Mouse (Mus musculus): ENCODE data around the gene D10Jhu81e. TPM values are rescaled to one million over a fixed set of nuclear protein-coding genes. Genes with fewer than 3 reads are reported as not detected.

The D10Jhu81e gene
- polyA plus RNA-seq, 2 experiments from 2014 or later = 7.5 to 42.9 TPM

DNA sequence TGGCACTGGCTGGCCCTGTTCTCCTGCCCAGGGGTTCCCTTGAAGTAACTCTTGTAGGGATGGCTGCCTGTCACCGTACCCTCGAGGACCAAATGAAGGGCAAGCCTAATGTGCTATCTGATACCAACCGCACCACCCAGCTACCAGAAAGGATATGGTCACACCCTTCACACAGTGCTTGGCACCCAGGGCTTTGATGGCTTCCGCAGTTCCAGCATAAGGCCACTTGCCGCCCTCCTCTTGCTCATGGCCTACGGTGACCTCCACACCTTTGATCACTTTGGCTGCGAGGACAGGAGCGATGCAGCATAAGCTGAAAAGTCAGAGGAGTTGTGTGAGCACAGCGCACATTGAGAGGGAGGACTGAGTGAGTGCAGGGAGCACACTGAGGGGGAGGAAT lies 6.3 kb downstream of the D10Jhu81e start:
- no peak for ATAC-seq

DNA sequence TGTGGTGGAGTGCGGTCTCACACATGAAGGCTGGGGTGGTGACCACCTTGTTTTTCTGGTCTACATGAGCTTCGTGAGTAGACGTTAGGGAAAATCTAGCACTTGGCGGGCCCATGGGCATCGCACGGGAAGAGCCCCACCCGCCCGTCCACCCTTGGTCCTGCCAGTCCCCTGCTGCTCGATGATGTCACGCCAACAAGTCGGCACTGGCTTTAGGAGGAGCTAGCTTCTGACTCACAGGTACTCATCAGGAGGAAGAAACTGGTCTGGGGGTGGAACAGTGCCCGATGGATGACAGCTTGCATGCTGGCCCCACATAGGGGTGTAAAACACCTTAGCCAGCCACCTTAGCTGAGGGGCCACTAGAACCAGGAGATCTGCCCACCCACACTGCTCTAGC lies 6.9 kb downstream of the D10Jhu81e start:
- no peak for ATAC-seq

DNA sequence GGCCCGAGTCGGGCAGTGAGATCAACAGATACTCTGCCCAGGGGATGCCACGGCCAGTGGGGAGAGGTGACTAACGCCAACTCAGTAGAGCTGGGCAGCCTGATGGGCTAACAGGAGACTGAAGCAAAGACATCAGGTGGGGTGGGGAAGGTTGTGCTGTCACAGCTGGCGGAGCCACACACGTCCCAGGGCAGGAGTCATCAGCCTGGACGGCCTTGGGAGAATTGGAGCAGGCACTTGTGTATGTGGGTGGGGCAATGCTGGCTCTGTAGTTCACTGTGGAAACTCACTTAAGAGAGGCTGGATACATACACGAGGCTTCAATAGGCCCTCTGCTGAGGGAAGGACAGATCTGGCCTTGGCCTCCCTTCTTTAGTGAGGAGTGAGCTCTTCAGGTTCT lies 8.5 kb downstream of the D10Jhu81e start:
- ATAC-seq = peak; percentile 5

DNA sequence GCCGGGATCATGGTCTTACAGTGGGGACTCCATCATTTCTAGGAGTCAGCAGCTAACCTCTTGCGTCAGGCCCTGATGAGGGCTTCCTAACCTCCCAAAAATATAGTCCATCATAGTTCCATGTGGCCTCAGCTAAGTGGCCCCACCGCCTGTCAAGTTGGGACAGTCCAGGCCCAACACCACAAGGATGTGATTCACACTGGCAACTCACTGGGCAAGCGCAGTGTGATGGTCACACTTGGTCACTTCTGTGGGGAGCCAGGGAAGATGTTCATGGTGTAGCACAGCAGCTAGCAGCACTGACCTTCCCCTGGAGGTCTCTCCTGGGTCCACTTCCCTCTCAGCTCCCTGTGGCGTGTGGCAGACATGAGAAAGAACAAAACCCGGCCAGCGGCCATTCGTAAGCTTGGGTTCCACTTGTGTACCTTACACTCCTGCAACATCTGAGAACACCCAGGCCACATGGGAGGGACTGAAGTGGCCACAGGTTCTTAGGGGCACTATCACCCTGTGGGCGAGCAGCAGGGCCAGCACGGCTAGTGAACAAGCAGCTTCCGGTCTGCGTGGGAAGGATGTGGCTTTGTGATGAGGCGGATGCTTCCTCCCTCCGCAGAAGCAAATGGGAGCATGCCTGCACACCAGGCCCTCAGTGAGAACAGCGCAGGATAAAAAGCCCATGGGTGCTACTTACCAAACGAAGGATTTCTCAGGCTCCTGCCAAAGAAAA lies 9.1 kb downstream of the D10Jhu81e start:
- peak; percentile 76 for ATAC-seq

DNA sequence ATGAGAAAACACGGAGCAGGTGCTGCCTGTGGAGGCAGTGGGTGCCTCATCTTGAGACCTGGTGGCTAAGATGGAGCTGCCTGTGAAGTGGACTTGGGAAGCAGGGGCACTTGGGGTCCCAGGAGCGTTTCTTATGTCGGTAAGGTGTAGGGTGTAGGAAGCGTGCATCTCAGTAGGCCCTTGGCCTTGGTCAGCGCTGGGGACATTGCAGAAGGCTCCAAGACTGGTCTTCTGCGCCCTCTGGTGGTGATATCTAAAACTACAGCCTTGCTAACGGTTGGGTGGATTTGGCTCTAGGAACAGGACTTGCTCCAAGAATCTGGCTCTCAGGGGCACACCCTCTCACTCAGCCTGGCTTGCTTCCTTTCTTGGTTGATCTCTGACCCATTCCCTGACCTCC lies 9.7 kb downstream of the D10Jhu81e start:
- ATAC-seq = peak; percentile 45

DNA sequence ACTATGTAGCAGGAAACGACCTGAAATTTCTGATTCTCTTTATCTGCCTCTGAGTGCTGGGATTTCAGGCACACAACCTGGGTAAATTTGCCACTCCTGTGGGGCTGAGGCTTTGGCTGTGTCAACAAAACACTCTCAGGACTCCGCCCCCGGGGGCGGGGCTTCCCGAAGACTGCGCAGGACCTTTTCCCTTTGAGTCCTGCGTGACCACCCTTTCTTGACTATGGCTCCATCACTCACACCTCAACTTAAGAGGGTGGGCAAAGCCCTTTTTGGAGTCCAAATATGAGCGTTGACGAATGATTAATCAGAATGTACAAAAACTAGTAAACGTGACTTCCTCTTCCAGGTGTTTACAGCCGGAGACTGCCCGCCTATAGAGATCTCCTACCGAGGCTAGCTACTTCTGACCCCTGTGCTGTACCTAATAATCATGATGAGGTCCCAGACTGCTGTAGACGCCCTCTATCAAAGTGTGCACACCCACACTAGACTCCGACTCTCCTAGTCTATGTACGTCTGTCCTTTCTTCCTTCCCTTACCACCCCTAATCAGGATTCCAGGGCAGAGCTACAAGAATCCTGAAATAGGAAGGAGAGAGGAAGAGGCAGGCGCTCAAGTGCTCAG lies 10.2 kb downstream of the D10Jhu81e start:
- ATAC-seq = peak; percentile 58

DNA sequence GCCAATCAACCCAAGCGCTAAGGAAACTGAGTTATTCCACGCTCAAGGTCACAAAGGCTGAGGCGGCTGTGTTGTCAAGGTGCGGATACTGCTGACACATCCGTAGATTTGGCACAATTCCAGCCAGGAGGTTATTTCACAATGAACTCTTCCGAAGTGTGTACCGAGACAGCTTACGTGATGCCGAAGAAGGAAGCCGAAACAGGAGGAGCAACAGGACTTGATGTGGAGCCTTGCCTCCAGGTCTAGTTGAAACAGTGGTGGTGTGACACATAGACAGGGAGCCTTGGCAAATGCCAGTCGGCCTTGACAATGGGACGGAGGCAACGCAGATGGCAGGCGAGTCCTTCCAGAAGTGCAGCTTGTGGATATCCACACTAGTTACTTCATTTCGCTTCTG lies 11.5 kb downstream of the D10Jhu81e start:
- no peak for ATAC-seq

DNA sequence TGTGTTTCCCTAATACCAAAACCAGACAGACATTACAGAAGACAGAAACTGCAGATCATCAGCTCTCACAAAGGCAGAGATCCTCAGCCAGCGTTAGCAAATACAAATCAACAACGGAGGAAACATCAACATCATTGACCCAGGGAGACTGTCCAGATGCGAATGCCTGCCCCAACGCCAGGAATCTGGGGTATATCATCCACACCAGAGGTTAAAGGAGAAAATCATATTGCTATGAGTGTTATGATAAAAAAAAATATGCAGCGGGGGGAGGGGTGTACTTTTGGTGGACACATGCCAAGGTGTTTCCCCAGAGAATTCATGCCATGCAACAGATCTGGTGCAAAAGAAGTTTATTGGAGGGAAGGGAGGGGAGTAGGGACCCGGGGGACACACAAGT lies 12.7 kb downstream of the D10Jhu81e start:
- no peak for ATAC-seq

DNA sequence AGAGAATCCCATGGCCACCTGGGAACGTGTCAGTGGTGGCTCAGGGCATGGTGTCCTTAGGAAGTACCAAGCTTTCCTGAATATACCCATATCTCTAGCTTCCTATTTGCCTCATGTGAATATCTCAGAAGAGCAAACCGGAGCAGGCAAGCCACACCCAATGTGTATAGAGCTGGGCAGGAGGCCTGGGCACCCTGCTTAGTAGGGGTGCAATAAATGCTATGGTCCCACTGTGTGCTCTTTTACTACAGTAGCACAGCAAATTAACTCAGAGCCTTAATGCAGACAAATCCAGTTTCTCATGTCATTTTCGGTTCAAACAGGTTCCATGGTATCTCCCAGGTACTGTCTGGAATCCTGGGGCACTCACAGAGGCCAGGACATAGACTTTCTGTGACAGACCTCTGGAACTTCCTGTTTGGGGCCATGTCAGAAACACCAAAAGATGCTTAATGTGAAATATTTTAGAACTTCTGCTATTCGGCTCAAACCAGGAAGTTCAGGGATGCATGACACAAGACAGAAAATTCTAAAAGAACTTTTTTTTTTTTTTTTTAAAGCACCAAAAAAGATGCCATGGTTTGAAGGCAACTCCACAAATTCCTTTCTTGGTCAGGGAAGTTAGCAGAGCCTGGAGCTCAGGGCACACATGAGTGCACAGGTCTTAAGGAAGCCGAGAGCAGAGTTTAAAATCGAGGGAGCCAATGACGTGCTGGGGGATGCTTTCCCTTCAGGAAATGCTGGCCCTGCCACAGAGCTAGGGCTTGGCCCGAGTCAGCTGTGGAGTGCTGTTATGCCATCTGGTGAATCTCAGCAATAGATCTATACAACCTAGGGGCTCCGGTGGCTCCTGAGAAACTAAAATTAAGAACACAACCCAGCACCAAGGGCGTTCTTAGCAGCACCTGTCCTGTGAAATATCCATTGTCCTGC lies 20.5 kb downstream of the D10Jhu81e start:
- ATAC-seq = no peak

DNA sequence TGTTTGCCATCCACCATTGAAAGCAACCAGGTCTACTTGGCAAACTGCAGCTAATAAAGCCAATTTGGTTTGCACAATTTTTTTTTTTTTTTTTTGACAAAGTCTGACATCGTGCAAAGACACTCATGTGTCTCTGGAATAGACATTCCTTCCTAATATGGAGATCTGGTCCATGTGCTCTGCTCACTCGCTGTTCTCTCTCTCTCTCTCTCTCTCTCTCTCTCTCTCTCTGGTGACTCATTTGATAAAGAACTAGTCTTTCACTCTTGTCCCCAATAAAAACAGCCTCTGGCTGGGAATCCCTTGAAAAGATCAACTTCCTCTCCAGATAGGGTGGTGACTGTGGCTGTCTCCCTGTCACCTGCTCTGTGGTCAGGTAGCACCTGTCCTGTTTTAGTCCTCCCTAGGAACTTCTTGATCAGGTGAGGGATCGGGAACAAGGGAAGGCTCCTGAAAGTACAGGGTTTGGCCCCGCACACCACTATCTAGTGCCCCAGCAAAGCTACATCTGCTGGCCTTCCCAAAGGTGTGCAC lies 21.6 kb downstream of the D10Jhu81e start:
- ATAC-seq = no peak

DNA sequence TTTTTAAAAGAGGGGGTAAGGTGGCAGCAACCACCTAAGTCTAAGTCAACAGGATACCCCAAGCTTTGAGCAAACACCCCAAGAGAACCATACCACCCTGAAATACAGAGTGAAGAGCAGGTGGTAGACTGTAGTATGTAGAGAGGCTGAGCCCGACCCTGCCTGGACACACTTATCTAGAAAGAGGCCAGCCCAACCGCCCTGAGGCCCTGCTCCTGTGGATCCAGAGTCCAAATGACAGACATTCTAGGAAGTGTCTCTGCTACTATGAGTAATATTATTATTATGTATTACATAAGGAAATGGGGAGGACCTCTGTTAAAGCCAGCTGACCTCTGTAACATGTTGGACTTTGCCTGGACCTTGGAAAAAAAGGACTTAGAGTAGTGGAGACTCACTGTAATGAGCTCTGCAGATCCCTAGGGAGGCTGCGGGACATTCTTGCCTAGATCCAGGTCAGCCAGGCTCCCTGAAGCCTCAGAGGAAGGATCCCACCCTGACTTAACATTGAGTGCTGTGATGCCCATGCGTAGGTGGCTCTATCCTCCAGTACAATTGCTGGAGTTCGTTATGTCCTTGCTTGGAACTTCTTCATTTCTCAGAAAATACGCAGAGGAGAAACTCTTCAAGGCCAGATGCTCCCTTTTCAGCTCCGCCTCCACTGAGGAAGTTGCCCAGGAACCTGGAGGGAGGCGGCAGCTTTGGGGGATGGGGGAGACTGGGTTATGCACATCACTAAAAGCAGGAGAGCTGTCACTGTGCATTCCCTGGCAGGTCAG lies 25.7 kb downstream of the D10Jhu81e start:
- no peak for ATAC-seq

DNA sequence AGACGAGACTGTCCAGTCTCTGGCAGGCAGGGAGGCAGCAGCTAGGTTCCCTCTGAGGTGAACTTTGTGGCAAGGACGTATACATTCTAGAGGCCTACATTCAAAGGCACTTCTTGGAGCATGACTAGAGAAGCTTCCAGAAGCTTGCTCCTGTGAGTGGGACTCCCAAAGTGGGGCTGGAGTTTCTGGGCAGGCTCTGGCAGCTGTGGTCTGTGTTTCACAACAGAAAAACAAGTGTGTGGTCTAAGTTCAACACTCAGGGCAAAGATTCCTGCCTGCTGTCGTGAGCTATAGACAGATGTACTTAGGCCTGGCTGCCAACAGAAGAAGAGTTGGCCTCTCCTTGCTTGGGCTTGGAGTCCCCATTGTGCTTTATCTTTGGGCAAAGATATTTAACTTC lies 28.7 kb downstream of the D10Jhu81e start:
- no peak for ATAC-seq

DNA sequence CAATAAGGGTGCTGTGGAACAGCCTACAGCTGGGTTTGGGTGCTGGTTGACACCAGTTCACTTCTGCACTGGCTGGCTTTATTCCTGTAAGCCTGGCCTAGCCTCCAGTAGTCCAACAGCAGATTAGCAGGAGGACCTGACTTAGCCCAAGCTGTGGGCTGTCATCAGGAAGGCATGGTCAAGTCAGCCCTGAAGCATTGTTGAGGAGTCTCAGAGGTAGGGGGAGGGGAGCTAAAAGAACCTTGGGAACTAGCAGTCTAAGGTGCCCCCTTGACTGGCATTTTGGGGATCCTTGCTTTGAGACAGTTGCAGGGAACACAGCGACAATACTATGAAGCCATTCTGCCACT lies 29.4 kb downstream of the D10Jhu81e start:
- ATAC-seq = no peak

DNA sequence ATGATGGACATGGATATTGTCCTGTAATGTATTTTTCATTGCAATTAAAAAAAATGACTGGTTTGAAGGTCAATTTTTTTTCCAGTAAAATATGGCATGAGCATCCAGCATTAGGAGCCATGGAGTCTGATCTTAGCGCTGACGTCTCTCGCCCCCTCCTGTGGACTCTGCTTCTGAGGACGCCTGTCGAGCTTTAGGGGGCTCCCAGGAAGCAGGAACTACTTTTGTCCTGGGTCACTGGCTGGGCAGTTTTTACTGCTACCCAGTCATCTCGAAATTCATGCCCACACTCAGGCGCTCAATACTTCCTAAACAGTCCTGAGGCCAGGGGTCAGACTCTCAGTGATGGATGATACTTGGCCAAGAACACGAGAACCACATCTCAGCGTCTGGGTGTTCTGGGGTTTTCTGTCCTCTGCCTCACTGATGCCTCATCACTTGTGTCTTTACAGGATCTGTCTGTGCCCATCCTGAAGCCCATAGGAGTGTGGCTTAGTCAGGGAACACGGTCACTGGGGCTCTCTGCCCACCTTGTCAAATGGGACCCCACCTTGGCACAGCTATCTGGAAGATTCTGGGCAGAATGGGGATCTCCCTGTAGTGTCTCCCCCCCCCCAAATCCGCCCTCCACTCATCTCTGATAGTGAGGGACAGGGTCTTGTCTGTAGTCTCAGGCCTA lies 29.9 kb downstream of the D10Jhu81e start:
- no peak for ATAC-seq

DNA sequence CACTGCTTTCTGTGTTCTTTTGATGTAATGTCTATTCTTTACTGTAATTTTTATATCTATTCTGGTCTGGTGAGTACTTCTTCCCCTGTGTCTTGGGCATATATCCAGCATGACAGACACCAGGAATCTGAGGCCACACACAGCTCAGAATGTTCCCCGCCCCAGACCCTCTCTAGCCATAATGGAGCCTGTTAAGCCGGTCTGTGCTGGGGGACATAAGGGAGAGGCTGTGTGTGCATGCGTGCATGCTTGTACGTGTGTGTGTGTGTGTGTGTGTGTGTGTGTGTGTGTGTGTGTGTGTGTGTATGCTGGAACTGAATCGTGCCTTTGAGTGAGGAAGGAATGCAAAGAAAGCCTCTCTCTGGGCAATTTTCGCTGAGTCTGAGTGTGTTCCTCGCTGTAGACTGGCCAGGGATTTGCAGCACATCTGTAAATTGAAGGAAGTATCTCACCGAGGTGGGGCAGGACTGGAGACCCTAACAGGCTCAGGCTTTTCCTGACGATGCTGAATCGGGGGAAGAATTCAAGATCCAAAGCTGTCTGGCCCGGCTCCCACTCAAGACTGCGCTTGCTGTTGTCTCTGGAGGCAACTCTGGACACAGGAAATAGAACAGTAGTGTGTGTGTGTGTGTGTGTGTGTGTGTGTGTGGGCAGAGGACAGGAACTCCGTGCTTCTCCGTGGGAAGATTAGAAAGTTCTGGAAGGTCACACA lies 30.6 kb downstream of the D10Jhu81e start:
- no peak for ATAC-seq

DNA sequence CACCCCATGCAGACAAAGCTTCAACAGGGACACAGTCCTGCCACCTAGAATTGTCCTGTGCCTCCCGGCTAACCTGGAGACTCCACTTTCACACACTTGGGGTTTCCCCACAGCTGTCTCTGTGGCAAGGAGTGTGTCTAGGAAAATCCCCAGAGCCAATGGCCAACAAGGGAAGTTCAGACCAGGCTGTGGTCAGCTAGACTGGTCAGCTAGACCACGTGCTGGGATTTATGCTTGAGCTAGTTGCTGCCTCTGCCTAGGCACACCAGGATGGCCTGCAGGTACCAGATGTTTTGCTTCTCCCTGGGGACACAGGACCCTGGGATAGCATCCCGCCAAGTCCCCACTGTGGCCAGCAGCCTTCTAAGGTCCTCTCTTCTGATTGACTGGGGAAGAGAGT lies 32.4 kb downstream of the D10Jhu81e start:
- no peak for ATAC-seq

DNA sequence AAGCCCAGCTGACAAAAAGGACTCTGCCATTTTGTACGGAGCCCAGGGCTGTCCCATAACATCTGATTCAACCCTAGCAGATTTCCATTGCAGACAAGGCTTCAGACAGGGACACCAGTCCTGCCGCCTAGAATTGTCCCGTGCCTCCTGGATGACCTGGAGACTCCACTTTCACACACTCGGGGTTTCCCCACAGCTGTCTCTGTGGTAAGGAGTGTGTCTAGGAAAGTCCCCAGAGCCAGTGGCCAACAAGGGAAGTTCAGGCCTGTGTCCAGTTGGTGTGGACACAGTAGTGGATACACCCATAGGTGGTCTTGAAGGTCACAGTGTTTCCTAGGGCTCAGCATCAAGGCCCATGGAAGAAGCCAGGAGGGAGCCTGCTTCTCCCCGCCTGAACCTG lies 33.6 kb downstream of the D10Jhu81e start:
- no peak for ATAC-seq

DNA sequence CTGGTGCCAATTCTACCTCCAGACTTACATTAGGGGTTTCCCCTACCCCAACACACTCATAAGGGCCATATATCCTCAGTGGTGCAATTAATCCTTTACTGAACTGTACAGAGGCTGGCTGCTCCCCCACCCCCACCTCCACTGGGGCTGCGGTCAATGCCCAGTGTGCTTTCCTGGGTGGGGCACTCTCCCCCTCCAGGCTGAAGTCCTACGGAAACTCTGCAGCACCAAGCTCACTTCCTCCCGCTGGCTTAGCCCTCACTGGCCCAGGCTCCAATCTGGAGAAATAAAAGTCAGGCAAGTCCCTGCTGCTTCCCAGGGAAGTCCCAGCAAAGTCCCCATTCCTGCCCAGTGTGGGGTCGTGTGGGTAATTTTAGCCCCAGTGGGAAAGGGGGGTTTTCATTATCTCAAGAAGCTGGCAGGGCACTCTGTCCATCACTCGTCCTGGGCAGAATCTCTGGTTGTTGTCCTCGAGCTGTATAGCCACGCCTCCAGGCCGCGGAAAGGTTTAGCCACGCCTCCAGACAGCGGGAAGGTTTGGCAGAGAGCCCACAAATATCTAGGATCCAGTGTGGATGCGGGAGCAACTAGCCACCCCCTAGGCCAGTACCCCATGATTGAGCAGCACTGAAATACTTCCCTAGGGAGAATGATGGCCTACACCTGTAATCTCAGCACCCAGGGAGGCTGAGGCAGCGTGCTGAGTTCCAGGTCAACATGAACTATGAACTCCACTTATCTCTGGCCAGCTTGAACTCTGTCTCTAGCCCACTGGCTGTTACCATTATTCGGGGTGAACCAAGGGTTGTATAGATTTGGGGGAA lies 34.4 kb downstream of the D10Jhu81e start:
- ATAC-seq = peak; percentile 80

DNA sequence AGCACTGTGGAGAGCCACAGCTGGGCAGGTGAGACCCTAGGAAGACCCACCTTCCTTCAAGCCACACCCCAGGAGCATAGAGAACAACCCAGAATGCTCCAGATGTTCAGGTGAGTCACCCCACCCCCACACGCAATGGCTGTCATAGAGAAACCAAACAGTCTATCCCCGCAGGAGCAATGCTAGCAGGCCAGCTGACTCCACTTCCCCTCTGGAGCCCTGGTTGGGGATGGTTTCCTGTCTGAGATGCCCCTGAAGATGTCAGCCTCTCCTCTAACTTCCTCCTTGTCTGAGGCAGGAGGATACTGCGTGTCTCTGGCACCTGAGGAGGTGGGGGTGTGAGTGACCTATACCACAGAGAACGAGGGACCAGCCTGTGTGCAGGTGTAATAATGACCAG lies 35.2 kb downstream of the D10Jhu81e start:
- ATAC-seq = peak; percentile 82

DNA sequence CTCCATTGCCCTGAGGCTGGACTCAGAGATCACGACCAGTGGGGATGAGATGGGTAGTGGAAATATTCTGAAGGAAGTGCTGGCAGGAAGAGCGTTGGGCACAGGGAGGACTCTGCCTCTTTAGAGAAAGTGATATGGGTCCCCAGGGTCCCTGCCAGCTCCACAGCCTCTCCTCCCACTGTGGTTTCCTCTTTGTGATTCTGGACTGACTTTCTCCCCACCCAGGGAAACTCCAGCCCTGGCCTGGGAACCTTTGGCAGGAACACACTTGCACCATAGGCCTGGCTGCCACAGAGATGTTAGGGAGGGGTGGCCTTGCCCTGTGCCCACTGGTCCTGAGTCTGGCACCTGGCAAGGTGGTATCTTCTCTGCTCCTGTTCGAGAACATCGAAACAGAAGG lies 39.6 kb downstream of the D10Jhu81e start:
- ATAC-seq = no peak

Measured in CD4-positive, CD25-positive, alpha-beta regulatory T cell, adult 4 months (primary cell).